Mouse (Mus musculus): ENCODE results near the gene Akt1. TPM values are rescaled to one million over a fixed set of nuclear protein-coding genes. Genes with fewer than 3 reads are reported as not detected.

Akt1 gene
- polyA plus RNA-seq, 1 experiment from 2014 or later: 139 TPM

- 79% methylated on average over 5 of the region's 5 CpGs for WGBS
- Histone ChIP-seq H3K9ac (no peak overlapping the region), H3K27ac (no peak overlapping the region)
These were observed 22.8 kb downstream of the Akt1 start for GRCm38 (mm10) chr12:112651778-112652439.

GRCm38 (mm10) chr12:112648081-112648480 lies 26.6 kb downstream of the Akt1 start:
- peaks cover 11% of the 10 kb centered on the region; the same call in 1 of the 2 replicates for H3K36me3 ChIP-seq (replicated peaks)

More at GRCm38 (mm10) chr12:112651778-112652439, 22.8 kb downstream of the Akt1 start:
- H3K4me3 ChIP-seq: no peak overlapping the region
- peaks cover 4% of the 10 kb centered on the region; the same call in 1 of the 2 replicates for H3K4me1 ChIP-seq
- ATAC-seq (replicated peaks): no peak
- H3K27me3 ChIP-seq (replicated peaks): no peaks in the 10 kb centered on the region
- H3K36me3 ChIP-seq (replicated peaks): peaks cover 26% of the 10 kb centered on the region
- H3K4me2 ChIP-seq: no peak overlapping the region
- no peaks in the 10 kb centered on the region for H3K9me3 ChIP-seq

GRCm38 (mm10) chr12:112646139-112646538 lies 28.5 kb downstream of the Akt1 start:
- H3K4me2 ChIP-seq: peak overlapping the region; percentile 62
- H3K27ac ChIP-seq: no peak overlapping the region
- H3K4me3 ChIP-seq: peak overlapping the region; percentile 63; the same call in 1 of the 2 replicates
- H3K9ac ChIP-seq: peak overlapping the region; percentile 57; the same call in 1 of the 2 replicates
- WGBS: 55% methylated on average over 6 of the region's 6 CpGs
- ATAC-seq (replicated peaks): no peak
- no peaks in the 10 kb centered on the region for H3K9me3 ChIP-seq
- no peaks in the 10 kb centered on the region for H3K27me3 ChIP-seq (replicated peaks)
- peaks cover 23% of the 10 kb centered on the region for H3K4me1 ChIP-seq
- H3K36me3 ChIP-seq (replicated peaks): peaks cover 11% of the 10 kb centered on the region; the same call in 1 of the 2 replicates

More at GRCm38 (mm10) chr12:112648081-112648480, 26.6 kb downstream of the Akt1 start:
- ATAC-seq (replicated peaks): no peak
- Histone ChIP-seq H3K27ac (no peak overlapping the region), H3K4me1 (peaks cover 23% of the 10 kb centered on the region), H3K9ac (no peak overlapping the region), H3K4me2 (no peak overlapping the region), H3K27me3 (replicated peaks) (no peaks in the 10 kb centered on the region), H3K4me3 (no peak overlapping the region), H3K9me3 (no peaks in the 10 kb centered on the region)
- WGBS: 93% methylated on average over 5 of the region's 5 CpGs

GRCm38 (mm10) chr12:112644855-112645506 lies 29.7 kb downstream of the Akt1 start:
- Histone ChIP-seq H3K36me3 (replicated peaks) (peaks cover 8% of the 10 kb centered on the region; the same call in 1 of the 2 replicates), H3K4me2 (peak overlapping the region; percentile 62), H3K4me3 (peak overlapping the region; percentile 63), H3K4me1 (peaks cover 23% of the 10 kb centered on the region), H3K9ac (peak overlapping the region; percentile 57), H3K27me3 (replicated peaks) (no peaks in the 10 kb centered on the region), H3K9me3 (no peaks in the 10 kb centered on the region), H3K27ac (peak overlapping the region; percentile 74)
- WGBS: under 1% methylated on average over 75 of the region's 75 CpGs
- no peak; the same call in 1 of the 2 replicates for ATAC-seq (replicated peaks)

GRCm38 (mm10) chr12:112644180-112644854 lies 30.4 kb downstream of the Akt1 start, which contains the start of gene Siva1:
Siva1 (plus strand) TSS chr12:112644679.
- Histone ChIP-seq H3K36me3 (replicated peaks) (peaks cover 7% of the 10 kb centered on the region; the same call in 1 of the 2 replicates), H3K27me3 (replicated peaks) (no peaks in the 10 kb centered on the region), H3K4me3 (peak within 1 kb of the TSS; percentile 63), H3K4me1 (peaks cover 23% of the 10 kb centered on the region), H3K4me2 (peak within 1 kb of the TSS; percentile 62), H3K9me3 (no peaks in the 10 kb centered on the region), H3K9ac (peak within 1 kb of the TSS; percentile 57), H3K27ac (peak within 1 kb of the TSS; percentile 74)
- peak; percentile 96 for ATAC-seq (replicated peaks)
- WGBS: 1% methylated on average over 46 of the region's 46 CpGs

- 94% methylated on average over 6 of the region's 6 CpGs for WGBS
- no peak overlapping the region for H3K27ac ChIP-seq
- ATAC-seq (replicated peaks): no peak
These were observed 31.6 kb downstream of the Akt1 start for GRCm38 (mm10) chr12:112643126-112643525.

GRCm38 (mm10) chr12:112639526-112639925 lies 35.2 kb downstream of the Akt1 start:
- no peak overlapping the region for H3K4me3 ChIP-seq
- H3K27ac ChIP-seq: no peak overlapping the region
- H3K4me1 ChIP-seq: peaks cover 6% of the 10 kb centered on the region
- no peak overlapping the region for H3K9ac ChIP-seq
- no peaks in the 10 kb centered on the region for H3K9me3 ChIP-seq
- no peak overlapping the region for H3K4me2 ChIP-seq
- no peaks in the 10 kb centered on the region for H3K27me3 ChIP-seq (replicated peaks)
- H3K36me3 ChIP-seq (replicated peaks): no peaks in the 10 kb centered on the region
- ATAC-seq (replicated peaks): no peak
- 89% methylated on average over 10 of the region's 10 CpGs for WGBS

More at GRCm38 (mm10) chr12:112643126-112643525, 31.6 kb downstream of the Akt1 start:
- Histone ChIP-seq H3K27me3 (replicated peaks) (no peaks in the 10 kb centered on the region), H3K9me3 (no peaks in the 10 kb centered on the region), H3K4me1 (peaks cover 23% of the 10 kb centered on the region), H3K4me3 (no peak overlapping the region), H3K9ac (no peak overlapping the region), H3K36me3 (replicated peaks) (no peaks in the 10 kb centered on the region), H3K4me2 (no peak overlapping the region)

- H3K36me3 ChIP-seq (replicated peaks): no peaks in the 10 kb centered on the region
- no peak for ATAC-seq (replicated peaks)
- H3K4me3 ChIP-seq: no peak overlapping the region
- H3K9ac ChIP-seq: no peak overlapping the region
- 75% methylated on average over 9 of the region's 9 CpGs for WGBS
- no peaks in the 10 kb centered on the region for H3K9me3 ChIP-seq
- no peak overlapping the region for H3K4me2 ChIP-seq
- H3K27me3 ChIP-seq (replicated peaks): no peaks in the 10 kb centered on the region
- H3K27ac ChIP-seq: no peak overlapping the region
- peaks cover 8% of the 10 kb centered on the region for H3K4me1 ChIP-seq
These were observed 41.0 kb downstream of the Akt1 start for GRCm38 (mm10) chr12:112633686-112634085.

GRCm38 (mm10) chr12:112632907-112633306 lies 41.8 kb downstream of the Akt1 start:
- Histone ChIP-seq H3K27me3 (replicated peaks) (no peaks in the 10 kb centered on the region), H3K27ac (no peak overlapping the region), H3K9me3 (no peaks in the 10 kb centered on the region), H3K4me3 (no peak overlapping the region), H3K4me1 (peaks cover 8% of the 10 kb centered on the region), H3K9ac (no peak overlapping the region), H3K4me2 (no peak overlapping the region), H3K36me3 (replicated peaks) (no peaks in the 10 kb centered on the region)
- no peak for ATAC-seq (replicated peaks)
- whole genome bisulfite sequencing: 88% methylated on average over 5 of the region's 5 CpGs

- no peak for ATAC-seq (replicated peaks)
- H3K27me3 ChIP-seq (replicated peaks): no peaks in the 10 kb centered on the region
- no peaks in the 10 kb centered on the region for H3K36me3 ChIP-seq (replicated peaks)
- H3K27ac ChIP-seq: no peak overlapping the region
- no peaks in the 10 kb centered on the region for H3K9me3 ChIP-seq
- H3K4me1 ChIP-seq: peaks cover 8% of the 10 kb centered on the region
- H3K4me2 ChIP-seq: no peak overlapping the region
- WGBS: 76% methylated on average over 11 of the region's 11 CpGs
- no peak overlapping the region for H3K9ac ChIP-seq
- no peak overlapping the region for H3K4me3 ChIP-seq
These were observed 42.5 kb downstream of the Akt1 start for GRCm38 (mm10) chr12:112632084-112632777.

GRCm38 (mm10) chr12:112631472-112631871 lies 43.2 kb downstream of the Akt1 start:
- no peak overlapping the region for H3K27ac ChIP-seq
- H3K27me3 ChIP-seq (replicated peaks): no peaks in the 10 kb centered on the region
- H3K9ac ChIP-seq: no peak overlapping the region
- no peak for ATAC-seq (replicated peaks)
- H3K4me2 ChIP-seq: no peak overlapping the region
- peaks cover 8% of the 10 kb centered on the region for H3K4me1 ChIP-seq
- H3K4me3 ChIP-seq: no peak overlapping the region
- H3K9me3 ChIP-seq: no peaks in the 10 kb centered on the region
- H3K36me3 ChIP-seq (replicated peaks): no peaks in the 10 kb centered on the region
- WGBS: 59% methylated on average over 1 of the region's 1 CpGs

GRCm38 (mm10) chr12:112630796-112631195 lies 43.9 kb downstream of the Akt1 start:
- H3K36me3 ChIP-seq (replicated peaks): no peaks in the 10 kb centered on the region
- no peaks in the 10 kb centered on the region for H3K27me3 ChIP-seq (replicated peaks)
- H3K27ac ChIP-seq: no peak overlapping the region
- H3K9me3 ChIP-seq: no peaks in the 10 kb centered on the region
- H3K4me1 ChIP-seq: peaks cover 8% of the 10 kb centered on the region
- no peak for ATAC-seq (replicated peaks)
- no peak overlapping the region for H3K4me2 ChIP-seq
- H3K9ac ChIP-seq: no peak overlapping the region
- no peak overlapping the region for H3K4me3 ChIP-seq
- WGBS: 77% methylated on average over 5 of the region's 5 CpGs

All from midbrain, embryonic 15.5 days (tissue).